Mouse (Mus musculus) cerebellum, adult 18-20 months (tissue): ENCODE results near the gene Scamp2.

Source experiments
- DNase-seq, 2 experiments: peaks; one replicate each; pipeline ENCODE4 v3.0.0; 2021

The Scamp2 gene

DNA sequence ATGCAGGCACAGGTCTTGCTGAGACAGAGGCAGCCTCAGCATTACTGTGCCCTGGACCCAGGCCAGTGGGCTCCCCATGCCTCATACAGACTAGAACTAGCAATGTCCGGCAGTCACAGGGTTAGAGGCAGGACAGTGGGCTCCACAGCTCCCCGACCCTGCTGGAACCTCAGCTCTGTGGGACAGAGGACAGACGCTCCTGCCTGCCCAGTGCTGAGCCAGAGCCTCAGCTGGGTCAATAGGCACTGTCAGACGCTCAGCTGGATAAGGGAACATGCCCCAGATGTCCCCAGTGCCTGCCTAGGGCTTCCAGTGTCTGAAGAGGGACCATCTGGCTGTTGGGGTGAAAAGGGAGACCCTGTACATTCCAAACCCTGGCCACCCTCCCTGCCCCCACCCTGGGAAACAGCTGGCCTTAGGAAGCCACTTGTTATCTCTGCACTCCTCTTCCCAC, 37.2 kb downstream of the Scamp2 start:
- DNase-seq = no peak

DNA sequence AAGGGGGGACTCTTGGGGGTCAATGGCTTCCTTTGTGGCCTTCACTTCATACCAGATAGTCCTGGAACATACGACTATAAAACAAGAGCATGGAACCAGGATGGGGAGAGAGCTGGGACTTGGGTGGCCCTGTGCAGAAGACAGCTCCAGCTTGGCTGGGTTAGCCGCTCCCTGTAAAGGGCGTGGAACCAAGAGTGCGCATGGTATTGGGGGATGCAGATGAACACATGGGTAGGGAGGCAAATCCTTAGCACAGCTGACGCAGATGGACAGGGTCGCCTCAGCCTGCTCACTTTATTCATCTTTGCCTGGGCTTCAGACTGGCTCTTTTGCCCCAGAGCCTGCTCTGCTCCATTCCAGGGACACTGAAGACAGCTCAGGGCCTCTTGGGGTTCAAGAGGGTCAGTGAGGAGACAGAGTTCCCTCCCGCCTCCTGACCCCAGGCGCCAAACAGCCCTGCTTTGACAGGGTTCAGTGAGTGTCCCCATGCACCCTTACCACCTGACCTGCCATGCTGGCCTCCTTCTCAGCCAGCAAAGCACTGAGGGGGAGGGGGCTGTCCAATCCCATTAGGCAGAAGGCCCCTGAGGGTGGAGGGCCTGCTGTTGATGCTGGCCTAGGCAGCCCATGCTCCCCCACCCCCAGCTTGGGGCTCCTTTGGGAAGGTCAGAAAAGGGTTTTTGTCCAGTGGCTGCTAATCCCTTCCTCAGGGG, 38.3 kb downstream of the Scamp2 start:
- no peak for DNase-seq

GRCm38 (mm10) chr9:57600620-57601352, 40.0 kb downstream of the Scamp2 start:
- DNase-seq = no peak

DNA sequence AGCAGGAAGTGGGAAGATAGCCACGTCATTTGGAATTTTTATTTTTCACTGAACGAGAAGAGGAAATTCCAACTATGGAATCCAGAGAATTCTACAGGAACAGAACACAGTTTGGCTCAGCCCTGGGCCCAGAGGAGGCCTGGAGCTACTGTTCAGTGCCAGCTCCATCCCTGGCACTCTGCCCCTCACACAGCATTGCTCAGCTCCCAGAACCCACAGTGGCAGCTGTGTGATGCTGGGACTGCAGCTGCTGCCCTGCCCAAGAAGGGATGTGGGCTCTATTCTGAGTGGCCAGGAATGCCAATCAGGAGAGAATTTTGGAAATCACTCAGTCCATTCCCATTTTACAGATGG, 40.6 kb downstream of the Scamp2 start:
- DNase-seq = peak in 1 of 2 experiments; percentile 45

DNA sequence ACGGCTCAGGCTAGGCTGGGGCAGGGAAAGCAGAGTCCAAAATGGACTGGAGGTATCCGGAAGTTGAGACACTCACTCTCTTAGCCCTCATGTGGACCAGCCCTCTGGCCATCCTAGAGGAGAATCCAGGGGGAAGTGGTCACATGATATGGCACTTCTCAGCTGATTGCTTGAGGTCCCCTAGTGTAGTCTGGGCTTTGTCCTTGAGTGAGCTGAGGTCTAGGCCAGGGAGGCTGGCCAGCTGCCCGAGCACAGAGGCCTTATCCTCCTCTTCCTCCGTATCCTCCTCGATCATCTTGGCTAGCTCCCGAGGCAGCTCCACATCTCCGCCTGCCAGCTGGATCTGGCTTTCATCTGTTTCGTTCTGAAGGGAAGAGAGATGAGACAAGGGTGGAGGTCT, 41.4 kb downstream of the Scamp2 start:
- DNase-seq = no peak

DNA sequence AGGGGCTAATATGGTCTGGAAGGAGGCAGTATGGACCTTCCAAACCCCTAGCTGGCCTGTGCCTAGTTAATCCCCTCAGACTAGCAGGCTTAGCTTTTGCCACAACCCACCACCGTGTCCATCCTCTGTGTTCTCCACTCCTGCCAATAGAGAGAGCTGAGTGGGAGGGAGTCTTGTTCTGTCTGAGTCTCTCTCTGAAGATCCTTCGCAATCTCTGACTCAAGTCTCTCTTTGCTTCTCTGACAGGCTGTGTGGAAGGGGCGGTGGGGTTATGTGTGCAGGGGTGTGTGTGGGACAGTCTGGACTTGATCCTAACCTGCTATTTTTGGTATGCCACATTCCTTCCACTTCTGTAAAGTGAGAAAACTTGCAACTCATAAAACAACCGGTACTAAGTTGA, 44.1 kb downstream of the Scamp2 start:
- no peak for DNase-seq

GRCm38 (mm10) chr9:57605503-57605902, 44.8 kb downstream of the Scamp2 start:
- DNase-seq = no peak

GRCm38 (mm10) chr9:57606139-57606851, 45.6 kb downstream of the Scamp2 start, which contains the start of gene Cplx3:
TSS of gene Cplx3 (minus strand) at chr9:57606281.
- DNase-seq = no peak

- DNase-seq = no peak
Measured at GRCm38 (mm10) chr9:57609803-57610202, 49.1 kb downstream of the Scamp2 start.

- DNase-seq = peak in 1 of 2 experiments; percentile 42
Measured at GRCm38 (mm10) chr9:57610359-57610826, 49.6 kb downstream of the Scamp2 start.

DNA sequence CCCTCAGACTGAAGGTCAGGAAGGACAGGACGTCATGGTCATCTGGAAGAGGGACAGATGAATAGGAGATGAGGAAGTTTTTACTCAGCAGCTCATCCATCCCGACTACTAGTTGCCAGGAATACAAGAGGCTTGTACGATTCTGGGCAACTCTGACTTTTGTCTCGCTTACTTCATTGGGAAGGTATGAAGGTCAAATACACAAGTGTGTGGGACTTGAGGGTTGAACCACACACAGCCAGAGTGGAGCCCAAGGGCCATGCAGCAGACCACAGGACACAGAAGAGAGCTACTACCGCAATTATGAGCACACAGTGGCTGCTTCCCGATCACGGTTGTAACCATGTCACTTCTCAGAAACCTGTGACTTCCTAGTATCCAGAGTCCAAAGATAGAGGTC, 51.8 kb downstream of the Scamp2 start:
- no peak for DNase-seq

- DNase-seq = no peak
Measured at GRCm38 (mm10) chr9:57613975-57614374, 53.2 kb downstream of the Scamp2 start.

DNA sequence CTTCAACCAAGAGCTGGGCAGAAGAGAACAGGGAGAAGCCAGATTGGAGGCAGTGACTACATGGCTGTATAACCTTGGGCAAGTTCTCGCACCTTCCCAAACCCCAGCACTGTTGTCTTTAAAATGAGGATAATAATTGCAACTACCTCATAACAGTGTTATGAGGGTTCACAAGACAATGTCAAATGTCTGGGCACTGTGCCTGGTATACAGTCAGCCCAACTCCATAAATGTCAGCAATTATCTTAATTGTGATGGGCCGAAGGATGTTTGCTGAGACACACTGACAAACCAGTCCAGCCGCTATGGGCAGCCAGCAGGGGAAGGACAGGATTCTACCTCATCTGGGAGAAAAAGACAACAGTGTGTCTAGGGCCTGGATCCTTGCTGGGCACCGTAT, 54.0 kb downstream of the Scamp2 start:
- DNase-seq = no peak

GRCm38 (mm10) chr9:57617556-57618169, 56.9 kb downstream of the Scamp2 start:
- DNase-seq = no peak

GRCm38 (mm10) chr9:57618854-57619253, 58.1 kb downstream of the Scamp2 start:
- DNase-seq = no peak

DNA sequence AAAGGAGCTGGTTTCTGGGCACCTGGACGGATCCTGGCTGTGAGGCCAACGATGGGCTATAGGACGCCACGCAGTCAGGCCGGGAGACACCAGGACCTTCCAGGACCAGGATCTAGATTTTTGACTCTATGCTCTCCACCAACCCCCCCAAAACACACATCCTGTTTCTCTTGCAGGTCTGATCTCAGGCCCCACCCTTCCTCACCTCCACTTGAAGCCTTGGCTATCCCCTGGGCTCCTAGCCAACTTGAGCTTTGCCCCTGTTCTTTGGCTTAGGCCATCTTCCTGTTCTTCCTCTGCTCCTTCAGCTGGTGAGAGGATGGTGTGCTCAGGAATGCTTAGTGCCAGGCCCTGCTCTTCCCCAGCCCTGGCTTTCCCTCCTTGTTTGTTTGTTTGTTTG, 59.9 kb downstream of the Scamp2 start, which contains the start of gene Lman1l:
TSS of gene Lman1l (minus strand) at position 101 of the 400 bp plus-strand sequence.
- no peak for DNase-seq

DNA sequence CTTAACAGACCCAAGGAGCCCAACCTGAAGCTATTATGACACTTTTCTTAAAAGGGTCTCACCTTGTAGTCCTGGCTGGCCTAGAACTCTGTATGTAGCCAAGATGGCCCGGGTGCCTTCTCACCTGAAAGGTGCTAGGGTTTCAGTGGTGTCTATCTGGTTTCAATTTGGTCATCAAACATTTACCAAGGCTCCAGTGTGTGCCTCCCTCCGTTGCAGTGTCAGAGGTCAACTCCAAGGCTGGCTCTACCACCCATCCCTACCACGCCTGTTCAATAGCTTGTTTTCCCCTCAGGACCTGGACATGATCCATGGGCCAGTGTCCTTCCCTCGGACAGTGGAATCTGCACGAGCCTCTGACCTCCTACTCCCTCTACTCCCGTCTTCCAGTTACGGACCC, 63.6 kb downstream of the Scamp2 start:
- no peak for DNase-seq

DNA sequence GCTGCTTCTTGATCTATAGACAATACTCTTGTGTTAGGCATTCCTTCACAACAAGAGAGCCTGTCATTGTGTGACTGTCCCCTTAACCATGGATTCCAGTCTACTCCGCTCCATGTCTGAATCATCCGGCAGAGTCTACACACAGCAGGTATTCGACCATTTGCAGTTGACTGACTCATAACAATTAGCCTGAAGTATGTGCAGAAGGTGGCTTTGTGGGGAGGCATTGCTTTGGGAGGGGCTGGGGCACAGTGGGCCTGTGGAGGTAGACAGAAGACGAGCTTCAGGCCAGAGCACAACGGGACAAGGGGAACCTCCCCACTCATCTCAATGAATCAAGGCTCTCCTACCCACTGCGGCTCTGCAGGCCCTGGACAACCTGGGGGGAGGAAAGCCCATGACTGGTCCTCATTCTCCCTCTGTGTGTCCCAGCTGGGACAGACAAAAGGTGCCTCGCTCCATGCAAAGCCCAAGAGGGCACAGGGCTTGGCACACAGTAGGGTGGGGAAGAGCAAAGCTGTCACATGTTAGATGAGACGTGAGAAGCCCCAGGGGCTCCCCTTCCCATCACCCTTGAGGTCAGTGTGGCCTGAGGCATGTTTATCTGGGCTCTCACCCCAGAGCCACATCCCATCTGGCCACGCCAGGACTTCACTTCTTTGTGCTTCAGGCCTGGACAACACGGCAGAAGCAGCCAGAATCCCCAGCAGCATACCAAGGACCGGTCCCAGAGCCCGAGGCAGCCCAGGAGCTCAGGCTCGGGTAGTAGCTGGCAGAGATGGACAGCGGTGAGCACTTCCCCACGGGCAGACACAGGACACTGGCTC, 65.1 kb downstream of the Scamp2 start:
- peak in 1 of 2 experiments; percentile 50 for DNase-seq

GRCm38 (mm10) chr9:57627191-57627590, 66.4 kb downstream of the Scamp2 start:
- DNase-seq = no peak

GRCm38 (mm10) chr9:57627892-57628291, 67.1 kb downstream of the Scamp2 start:
- no peak for DNase-seq

DNA sequence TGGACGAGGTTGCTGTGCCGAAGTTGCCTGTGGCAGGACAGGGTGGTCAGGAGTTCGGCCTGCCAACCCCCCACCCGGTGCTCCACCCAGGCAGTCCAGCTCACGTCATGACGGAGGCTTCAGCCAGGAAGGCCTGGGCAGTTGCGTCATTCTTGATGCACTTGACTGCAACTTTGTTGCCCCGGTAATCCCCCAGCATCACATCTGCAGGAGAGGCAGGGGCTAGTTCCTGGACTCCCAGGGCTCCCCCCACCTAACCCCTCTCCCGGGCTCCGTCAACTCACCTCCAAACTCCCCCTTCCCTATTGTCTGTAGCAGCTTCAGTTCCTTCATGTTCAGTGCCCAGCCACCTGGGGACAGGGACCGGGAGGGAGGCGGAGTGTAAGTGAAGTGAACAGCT, 68.0 kb downstream of the Scamp2 start:
- no peak for DNase-seq
